Mouse (Mus musculus) midbrain, embryonic 11.5 days (tissue): ENCODE measurements at regions not wholly inside any gene's neighbourhood (a gene's known extent, or its start where the extent isn't known, plus 50 kb on each side); places are given as distances from the start of the nearest gene placed in this dataset.
A peak's percentile ranks its signal among the peaks of the same experiment; 100 is the strongest.

Experiments used
- ATAC-seq: fragments of 200-750 bp; cut with Nextera tagmentation; 2 replicates; pipeline ENCODE4 v1.8.0; 2017; ENCODE audit warnings: moderate TSS enrichment, moderate library complexity; ENCODE audit not compliant: low FRiP score
- DNase-seq: peaks from one replicate; pipeline ENCODE4 v3.0.0; 2015; ENCODE audit warnings: low spot score; ENCODE audit errors: missing footprints
- H3K27ac ChIP-seq: fragments of 300-500 bp; sonication (generic); 2 replicates; pipeline ENCODE4 v1.5.1; 2014; ENCODE audit warnings: low read depth, low read length
- H3K27me3 ChIP-seq: fragments of 300-500 bp; sonication (generic); 2 replicates; pipeline ENCODE4 v1.6.1; 2014; ENCODE audit warnings: mild to moderate bottlenecking, low read length, moderate library complexity, mixed read lengths; ENCODE audit not compliant: control insufficient read depth, insufficient read depth
- H3K36me3 ChIP-seq: fragments of 300-500 bp; sonication (generic); 2 replicates; pipeline ENCODE4 v1.6.1; 2014; ENCODE audit warnings: mild to moderate bottlenecking, low read length, moderate library complexity, mixed read lengths; ENCODE audit not compliant: control insufficient read depth, insufficient read depth
- H3K4me1 ChIP-seq: fragments of 300-500 bp; sonication (generic); 2 replicates; pipeline ENCODE4 v1.6.1; 2014; ENCODE audit warnings: low read length; ENCODE audit not compliant: control insufficient read depth, insufficient read depth
- H3K4me2 ChIP-seq: fragments of 300-500 bp; sonication (generic); 2 replicates; pipeline ENCODE4 v1.6.1; 2014; ENCODE audit warnings: mild to moderate bottlenecking, moderate library complexity
- H3K4me3 ChIP-seq: fragments of 300-500 bp; sonication (generic); 2 replicates; pipeline ENCODE4 v1.5.1; 2014; ENCODE audit warnings: low read depth, low read length
- H3K9ac ChIP-seq: fragments of 300-500 bp; sonication (generic); 2 replicates; pipeline ENCODE4 v1.6.1; 2014; ENCODE audit warnings: low read length
- H3K9me3 ChIP-seq: fragments of 300-500 bp; sonication (generic); 2 replicates; pipeline ENCODE4 v1.6.1; 2016; ENCODE audit warnings: low read length; ENCODE audit not compliant: control insufficient read depth
- WGBS: fragments of 180-500 bp; shearing (Covaris S2); extraction: QIAGEN DNeasy Blood & Tissue Kit; methylation state at CpG from one replicate; pipeline ENCODE4 v1.1.7; 2014; 5-methylcytosine and 5-hydroxymethylcytosine counted together

DNA sequence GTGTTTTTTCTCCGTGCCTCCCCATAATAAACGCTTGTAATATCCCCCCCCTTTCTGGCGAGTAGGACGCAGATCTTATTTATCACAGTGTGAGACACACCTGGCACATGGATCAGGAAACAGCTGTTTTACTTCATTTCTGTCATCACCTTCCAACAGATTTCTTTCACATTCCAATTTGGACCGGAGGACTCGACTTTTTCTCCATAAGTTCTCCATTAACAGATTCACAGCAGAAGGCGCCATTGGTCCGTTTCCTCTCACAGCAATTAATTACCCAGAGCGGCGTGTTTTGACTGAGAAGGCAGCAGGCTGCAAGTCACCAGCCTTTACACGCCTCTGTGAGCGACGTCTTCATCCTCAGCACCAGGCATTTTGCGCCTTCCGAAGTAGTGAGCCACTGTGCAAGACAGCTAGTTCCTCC is 258.1 kb upstream of the Nt5e start:
- no peak overlapping the region for H3K4me2 ChIP-seq
- peaks cover 7% of the 10 kb centered on the region; the same call in 1 of the 2 replicates for H3K4me1 ChIP-seq
- H3K27ac ChIP-seq = no peak overlapping the region
- no peak overlapping the region for H3K9ac ChIP-seq
- H3K27me3 ChIP-seq = no peaks in the 10 kb centered on the region
- H3K4me3 ChIP-seq = no peak overlapping the region
- ATAC-seq (no peak), DNase-seq (no peak)
- WGBS = 79% methylated on average over 15 of the region's 15 CpGs
- no peaks in the 10 kb centered on the region for H3K36me3 ChIP-seq
- H3K9me3 ChIP-seq = no peaks in the 10 kb centered on the region

- Histone ChIP-seq H3K36me3 (no peaks in the 10 kb centered on the region), H3K9me3 (no peaks in the 10 kb centered on the region), H3K9ac (no peak overlapping the region), H3K4me3 (no peak overlapping the region), H3K27ac (no peak overlapping the region), H3K4me2 (no peak overlapping the region), H3K27me3 (no peaks in the 10 kb centered on the region), H3K4me1 (no peaks in the 10 kb centered on the region)
- 89% methylated on average over 13 of the region's 13 CpGs for WGBS
- no peak for ATAC-seq
- DNase-seq = no peak
Observed at GRCm38 (mm10) chr9:88069834-88070233, 257.2 kb upstream of the Nt5e start.

GRCm38 (mm10) chr9:88073165-88073564 is 253.8 kb upstream of the Nt5e start:
- DNase-seq (peak; percentile 95), ATAC-seq (0 out of 2 replicates have a peak, but pooled peaks have one; percentile 57)
- Histone ChIP-seq H3K9me3 (no peaks in the 10 kb centered on the region), H3K9ac (no peak overlapping the region), H3K27ac (no peak overlapping the region), H3K4me1 (no peaks in the 10 kb centered on the region), H3K4me3 (no peak overlapping the region), H3K27me3 (no peaks in the 10 kb centered on the region), H3K36me3 (no peaks in the 10 kb centered on the region), H3K4me2 (no peak overlapping the region)
- 12% methylated on average over 6 of the region's 6 CpGs for WGBS

GRCm38 (mm10) chr9:88073579-88073978 is 253.4 kb upstream of the Nt5e start:
- H3K27ac ChIP-seq = no peak overlapping the region

DNA sequence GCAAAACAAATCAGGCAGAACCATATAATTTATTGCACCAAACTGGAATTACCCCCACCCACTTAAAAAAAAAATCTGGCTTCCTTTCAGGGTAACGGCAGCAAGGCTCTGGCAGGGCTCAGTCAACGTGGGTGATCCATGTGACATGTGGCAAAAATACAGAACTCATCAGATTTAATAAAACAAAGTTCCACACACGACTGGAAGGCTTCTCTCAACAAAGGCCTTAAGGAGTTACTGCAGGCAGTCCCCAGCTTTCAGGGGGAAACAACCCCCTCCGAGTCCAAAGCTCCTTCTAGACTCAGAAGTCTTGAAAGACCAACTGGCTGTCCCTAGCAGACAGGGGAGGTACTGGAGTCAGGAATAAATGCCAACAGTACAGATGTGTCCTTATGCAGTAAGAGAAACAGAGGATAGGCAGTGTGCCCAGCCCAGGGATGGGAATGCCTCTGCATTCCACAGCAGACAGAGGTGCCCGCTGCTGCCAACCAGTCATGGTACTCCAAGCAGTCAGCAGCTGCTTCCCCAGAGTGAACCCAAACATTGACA is 244.0 kb upstream of the Nt5e start:
- H3K4me1 ChIP-seq = no peaks in the 10 kb centered on the region
- H3K27ac ChIP-seq = no peak overlapping the region
- DNase-seq = no peak
- H3K4me2 ChIP-seq = no peak overlapping the region
- no peak overlapping the region for H3K9ac ChIP-seq
- WGBS = 77% methylated on average over 5 of the region's 5 CpGs
- H3K36me3 ChIP-seq = no peaks in the 10 kb centered on the region
- ATAC-seq = no peak
- no peaks in the 10 kb centered on the region for H3K27me3 ChIP-seq
- H3K9me3 ChIP-seq = no peaks in the 10 kb centered on the region
- H3K4me3 ChIP-seq = no peak overlapping the region

More at GRCm38 (mm10) chr9:88073579-88073978, 253.4 kb upstream of the Nt5e start:
- Histone ChIP-seq H3K27me3 (no peaks in the 10 kb centered on the region), H3K4me1 (no peaks in the 10 kb centered on the region), H3K9me3 (no peaks in the 10 kb centered on the region), H3K4me2 (no peak overlapping the region), H3K9ac (no peak overlapping the region), H3K36me3 (no peaks in the 10 kb centered on the region), H3K4me3 (no peak overlapping the region)
- ATAC-seq (no peak), DNase-seq (no peak)
- 88% methylated on average over 7 of the region's 7 CpGs for WGBS

GRCm38 (mm10) chr9:88085181-88085816 is 241.7 kb upstream of the Nt5e start:
- H3K27ac ChIP-seq = no peak overlapping the region
- H3K27me3 ChIP-seq = no peaks in the 10 kb centered on the region
- H3K9ac ChIP-seq = no peak overlapping the region
- H3K4me1 ChIP-seq = no peaks in the 10 kb centered on the region
- DNase-seq = no peak
- ATAC-seq = no peak
- H3K9me3 ChIP-seq = no peaks in the 10 kb centered on the region
- 92% methylated on average over 11 of the region's 11 CpGs for WGBS
- H3K4me2 ChIP-seq = no peak overlapping the region
- no peak overlapping the region for H3K4me3 ChIP-seq
- no peaks in the 10 kb centered on the region for H3K36me3 ChIP-seq

- DNase-seq (no peak), ATAC-seq (no peak)
- H3K9ac ChIP-seq = no peak overlapping the region
- H3K9me3 ChIP-seq = no peaks in the 10 kb centered on the region
- H3K27ac ChIP-seq = no peak overlapping the region
- H3K4me2 ChIP-seq = no peak overlapping the region
- no peaks in the 10 kb centered on the region for H3K27me3 ChIP-seq
- no peaks in the 10 kb centered on the region for H3K36me3 ChIP-seq
- 74% methylated on average over 3 of the region's 3 CpGs for WGBS
- no peaks in the 10 kb centered on the region for H3K4me1 ChIP-seq
- H3K4me3 ChIP-seq = no peak overlapping the region
Observed at GRCm38 (mm10) chr9:88085866-88086265, 241.1 kb upstream of the Nt5e start.

GRCm38 (mm10) chr9:88091781-88092527 is 235.0 kb upstream of the Nt5e start:
- H3K4me2 ChIP-seq = no peak overlapping the region
- H3K4me3 ChIP-seq = no peak overlapping the region
- no peaks in the 10 kb centered on the region for H3K9me3 ChIP-seq
- 75% methylated on average over 8 of the region's 8 CpGs for WGBS
- no peaks in the 10 kb centered on the region for H3K36me3 ChIP-seq
- no peak for DNase-seq
- H3K27ac ChIP-seq = no peak overlapping the region
- no peaks in the 10 kb centered on the region for H3K4me1 ChIP-seq
- no peaks in the 10 kb centered on the region for H3K27me3 ChIP-seq
- no peak for ATAC-seq
- H3K9ac ChIP-seq = no peak overlapping the region

DNA sequence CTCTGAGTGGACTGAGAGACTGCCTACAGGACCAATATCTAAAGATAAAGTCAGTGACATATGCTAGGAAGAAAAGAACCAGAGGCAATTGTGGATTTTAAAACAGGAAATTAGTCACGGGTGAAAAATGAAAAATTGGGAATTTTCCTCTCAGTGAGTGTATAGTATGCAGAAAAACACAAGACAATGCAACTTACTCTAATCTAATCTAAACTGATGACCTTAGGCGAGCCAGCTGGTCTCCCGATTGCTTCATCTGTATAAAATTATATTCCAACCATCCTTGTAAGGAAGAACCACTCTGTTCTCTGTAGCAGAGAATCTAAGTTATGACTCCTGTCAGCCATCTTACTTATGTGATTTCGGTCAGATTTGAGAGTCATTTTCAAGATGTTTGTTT is 234.4 kb upstream of the Nt5e start:
- H3K4me3 ChIP-seq = no peak overlapping the region
- H3K9ac ChIP-seq = no peak overlapping the region
- H3K27me3 ChIP-seq = no peaks in the 10 kb centered on the region
- H3K9me3 ChIP-seq = no peaks in the 10 kb centered on the region
- no peak overlapping the region for H3K27ac ChIP-seq
- ATAC-seq (no peak), DNase-seq (no peak)
- H3K4me2 ChIP-seq = no peak overlapping the region
- no peaks in the 10 kb centered on the region for H3K4me1 ChIP-seq
- no peaks in the 10 kb centered on the region for H3K36me3 ChIP-seq
- 88% methylated on average over 4 of the region's 4 CpGs for WGBS
